Mouse (Mus musculus) CH12.LX (cell line): Measurements from ENCODE around the gene Tubd1. TPM values are rescaled to one million over a fixed set of nuclear protein-coding genes. Genes with fewer than 3 reads are reported as not detected.

Experiments
- DNase-seq: peaks from one replicate; pipeline ENCODE4 v3.0.0-alpha.2; 2013; ENCODE audit errors: extremely low read depth
- H3K27ac ChIP-seq: 2 replicates; pipeline ENCODE4 v1.5.1; 2012; ENCODE audit warnings: low read depth, mild to moderate bottlenecking, control low read depth, moderate library complexity; ENCODE audit not compliant: insufficient read depth
- H3K27me3 ChIP-seq: replicated peaks from 2 replicates; pipeline ENCODE3; 2012; ENCODE audit warnings: inconsistent platforms
- H3K36me3 ChIP-seq, 2 experiments: replicated peaks in 1 of 2; 2 replicates each; pipeline versions ENCODE3 to v1.6.1; 2012; ENCODE audit warnings: inconsistent platforms in 1 of 2, low read length in 1 of 2, mild to moderate bottlenecking in 1 of 2, mixed read lengths in 1 of 2, moderate library complexity in 1 of 2; ENCODE audit not compliant: control insufficient read depth in 1 of 2, insufficient read depth in 1 of 2
- H3K4me1 ChIP-seq, 2 experiments: 2 replicates each; pipeline ENCODE4 v1.6.1; 2012; ENCODE audit warnings: inconsistent platforms in 1 of 2, moderate library complexity in 1 of 2; ENCODE audit not compliant: insufficient read depth in 2 of 2, control insufficient read depth in 1 of 2
- H3K4me2 ChIP-seq: 2 replicates; pipeline ENCODE4 v1.6.1; 2012; ENCODE audit warnings: low read depth, mild to moderate bottlenecking, control low read depth; ENCODE audit not compliant: poor library complexity, insufficient read depth, severe bottlenecking
- H3K4me3 ChIP-seq, 3 experiments: fragments of 150-350 bp in 1 of 3; sonication (generic) in 1 of 3; replicated peaks in 1 of 3; 2 replicates each; pipeline versions ENCODE3 to v1.5.1; 2011 to 2012; ENCODE audit warnings: low read depth in 2 of 3, low read length in 2 of 3, mild to moderate bottlenecking in 2 of 3, moderate library complexity in 2 of 3, control low read depth in 1 of 3, improper control_type of control experiment in 1 of 3, inconsistent platforms in 1 of 3, mixed read lengths in 1 of 3; ENCODE audit not compliant: poor library complexity in 1 of 3
- H3K79me2 ChIP-seq: replicated peaks from 2 replicates; pipeline ENCODE4 v1.6.1; 2012; ENCODE audit warnings: mild to moderate bottlenecking, moderate library complexity; ENCODE audit not compliant: control insufficient read depth, poor library complexity, insufficient read depth, severe bottlenecking; ENCODE audit errors: extremely low read depth
- H3K9ac ChIP-seq: 2 replicates; pipeline ENCODE4 v1.6.1; 2012; ENCODE audit warnings: low read depth, mild to moderate bottlenecking, control low read depth, moderate library complexity; ENCODE audit not compliant: insufficient read depth
- H3K9me3 ChIP-seq: replicated peaks from 2 replicates; pipeline ENCODE3; 2012; ENCODE audit warnings: low read length, inconsistent platforms, mixed read lengths
- BHLHE40 ChIP-seq: IDR thresholded peaks from 2 replicates; pipeline ENCODE4 v1.6.1; 2011; ENCODE audit warnings: mild to moderate bottlenecking, low read depth, low read length, improper control_type of control experiment
- E2F4 ChIP-seq: IDR thresholded peaks from 2 replicates; pipeline ENCODE4 v1.6.1; 2011; ENCODE audit warnings: low read depth, low read length, improper control_type of control experiment; ENCODE audit not compliant: insufficient replicate concordance
- ELF1 ChIP-seq: IDR thresholded peaks from 2 replicates; pipeline ENCODE4 v1.6.1; 2014; ENCODE audit warnings: low read depth, mild to moderate bottlenecking, inconsistent platforms, low read length, improper control_type of control experiment
- HCFC1 ChIP-seq: IDR thresholded peaks from 2 replicates; pipeline ENCODE4 v1.6.1; 2012; ENCODE audit warnings: low read depth, mild to moderate bottlenecking, inconsistent platforms, low read length, improper control_type of control experiment
- IRF4 ChIP-seq: IDR thresholded peaks from 2 replicates; pipeline ENCODE4 v1.6.1; 2014; ENCODE audit warnings: low read depth, mild to moderate bottlenecking, inconsistent platforms, low read length, improper control_type of control experiment
- JUND ChIP-seq: conservative IDR thresholded peaks from 2 replicates; pipeline ENCODE4 v1.6.1; 2011; ENCODE audit warnings: low read depth, low read length, improper control_type of control experiment
- MAX ChIP-seq: IDR thresholded peaks from 2 replicates; pipeline ENCODE4 v1.6.1; 2011; ENCODE audit warnings: low read length, improper control_type of control experiment
- MAZ ChIP-seq: IDR thresholded peaks from 2 replicates; pipeline ENCODE4 v1.6.1; 2012; ENCODE audit warnings: low read depth, mild to moderate bottlenecking, inconsistent platforms, low read length, improper control_type of control experiment, moderate library complexity
- MEF2A ChIP-seq: IDR thresholded peaks from 2 replicates; pipeline ENCODE4 v1.6.1; 2014; ENCODE audit warnings: low read depth, mild to moderate bottlenecking, inconsistent platforms, low read length, improper control_type of control experiment, borderline replicate concordance
- MYC ChIP-seq: IDR thresholded peaks from 2 replicates; pipeline ENCODE4 v1.6.1; 2011; ENCODE audit warnings: low read depth, mild to moderate bottlenecking, improper control_type of control experiment, low read length
- NRF1 ChIP-seq: IDR thresholded peaks from 2 replicates; pipeline ENCODE4 v1.6.1; 2014; ENCODE audit warnings: low read depth, mild to moderate bottlenecking, inconsistent platforms, low read length, improper control_type of control experiment, moderate library complexity
- POLR2AphosphoS2 ChIP-seq: IDR thresholded peaks from 2 replicates; pipeline ENCODE4 v1.6.1; 2011; ENCODE audit warnings: low read depth, low read length, improper control_type of control experiment
- RCOR1 ChIP-seq: conservative IDR thresholded peaks from 2 replicates; pipeline ENCODE4 v1.6.1; 2012; ENCODE audit warnings: low read depth, mild to moderate bottlenecking, inconsistent platforms, low read length, improper control_type of control experiment
- TBP ChIP-seq: conservative IDR thresholded peaks from 2 replicates; pipeline ENCODE4 v1.6.1; 2011; ENCODE audit warnings: low read depth, low read length, improper control_type of control experiment
- UBTF ChIP-seq: IDR thresholded peaks from 2 replicates; pipeline ENCODE4 v1.6.1; 2012; ENCODE audit warnings: low read depth, mild to moderate bottlenecking, inconsistent platforms, low read length, improper control_type of control experiment, moderate library complexity
- USF1 ChIP-seq: IDR thresholded peaks from 2 replicates; pipeline ENCODE4 v1.6.1; 2014; ENCODE audit warnings: low read depth, mild to moderate bottlenecking, inconsistent platforms, low read length, improper control_type of control experiment
- USF2 ChIP-seq: conservative IDR thresholded peaks from 2 replicates; pipeline ENCODE4 v1.6.1; 2011; ENCODE audit warnings: low read depth, low read length, improper control_type of control experiment
- ZC3H11A ChIP-seq: IDR thresholded peaks from 2 replicates; pipeline ENCODE4 v1.6.1; 2012; ENCODE audit warnings: low read depth, mild to moderate bottlenecking, inconsistent platforms, low read length, improper control_type of control experiment
- ZNF384 ChIP-seq: IDR thresholded peaks from 2 replicates; pipeline ENCODE4 v1.6.1; 2012; ENCODE audit warnings: low read depth, low read length, improper control_type of control experiment, inconsistent platforms
- dilution Hi-C: fragments of 300-500 bp; cut with MboI; formaldehyde crosslinking; loops from 2 replicates; pipeline ENCODE4 v1.14.3; 2020; ENCODE audit warnings: low sequenced_read_pairs; ENCODE audit not compliant: extremely low pct_unique_long_range_greater_than_20kb, extremely low pct_ligation_motif_present
- in situ Hi-C: fragments of 300-500 bp; cut with MboI; formaldehyde crosslinking; loops from 3 replicates; pipeline ENCODE4 v1.14.3; 2019; ENCODE audit warnings: low sequenced_read_pairs, low pct_ligation_motif_present, low pct_unique_long_range_greater_than_20kb, mixed read lengths
- polyA plus RNA-seq: library from polyadenylated mRNA; unstranded; fragments of >175 nt; gene quantifications from 2 replicates; pipeline ENCODE4 v1.2.1, GENCODE M21; 2012; ENCODE audit warnings: low read depth; ENCODE audit not compliant: insufficient read length
- total RNA-seq, 2 experiments: library from RNA; depleted of rRNA; stranded (reverse); fragments of 300-350 nt in 1 of 2; fragments of >200 nt in 1 of 2; gene quantifications; 2 replicates each; pipeline ENCODE4 v1.2.3; 2012 to 2014

The Tubd1 gene
- total and polyA plus RNA-seq, 3 experiments: 9.7 to 12.6 (median 11.9) TPM

GRCm38 (mm10) chr11:86588583-86589298 is 44.0 kb downstream of the Tubd1 start:
- Histone ChIP-seq H3K27me3 (no peaks in the 10 kb centered on the region), H3K36me3 (peaks cover 5 to 14% of the 10 kb centered on the region in 2 experiments), H3K9ac (no peak overlapping the region), H3K27ac (no peak overlapping the region), H3K4me3 (no peak overlapping the region)
- no peak for DNase-seq
- TF ChIP-seq ZNF384 (peak; percentile 53; the same call in 1 of the 2 replicates), TBP (0 out of 2 replicates have a peak, but pooled peaks have one; percentile 29), ZC3H11A (no peak)
- TF ChIP-seq, all 38 proteins: peak for 2
- H3K9me3 ChIP-seq: no peaks in the 10 kb centered on the region
- no peak overlapping the region for H3K4me2 ChIP-seq
- H3K4me1 ChIP-seq: peaks cover 22 to 59% of the 10 kb centered on the region in 2 experiments
- peaks cover 30% of the 10 kb centered on the region for H3K79me2 ChIP-seq
- in situ Hi-C loops: no loop called here
- dilution Hi-C loops: loop anchor here (5.0 kb wide), 1 partner anchor 34 kb away; no protein-coding TSS in a partner anchor

- H3K36me3 ChIP-seq: peaks cover 2 to 8% of the 10 kb centered on the region in 2 experiments
- H3K79me2 ChIP-seq: peaks cover 20% of the 10 kb centered on the region
- H3K27ac ChIP-seq: no peak overlapping the region
- no peaks in the 10 kb centered on the region for H3K9me3 ChIP-seq
- H3K9ac ChIP-seq: no peak overlapping the region
- dilution Hi-C loops: no loop called here
- TF ChIP-seq MAX (no peak), ZNF384 (peak; percentile 66; the same call in 1 of the 2 replicates), MEF2A (no peak), E2F4 (no peak), USF1 (no peak), TBP (no peak), RCOR1 (no peak), IRF4 (no peak)
- TF ChIP-seq, all 38 proteins: peak for 1
- H3K4me2 ChIP-seq: no peak overlapping the region
- no peaks in the 10 kb centered on the region for H3K27me3 ChIP-seq
- H3K4me3 ChIP-seq: no peak overlapping the region
- H3K4me1 ChIP-seq: peaks cover 30 to 72% of the 10 kb centered on the region in 2 experiments
- DNase-seq: no peak
- in situ Hi-C loops: no loop called here
Measured at GRCm38 (mm10) chr11:86590066-86590465, 45.3 kb downstream of the Tubd1 start.

GRCm38 (mm10) chr11:86590579-86590978 is 45.8 kb downstream of the Tubd1 start:
- peaks cover 32 to 77% of the 10 kb centered on the region in 2 experiments for H3K4me1 ChIP-seq
- H3K4me3 ChIP-seq: no peak overlapping the region
- no peak overlapping the region for H3K4me2 ChIP-seq
- H3K9me3 ChIP-seq: no peaks in the 10 kb centered on the region
- in situ Hi-C loops: no loop called here
- no peaks in the 10 kb centered on the region for H3K27me3 ChIP-seq
- dilution Hi-C loops: no loop called here
- H3K27ac ChIP-seq: peak overlapping the region; percentile 61; the same call in 1 of the 2 replicates
- H3K9ac ChIP-seq: no peak overlapping the region
- peaks cover 2 to 4% of the 10 kb centered on the region in 2 experiments for H3K36me3 ChIP-seq
- DNase-seq: no peak
- TF ChIP-seq ZC3H11A (no peak), UBTF (no peak), JUND (no peak), TBP (no peak), MAZ (no peak), POLR2AphosphoS2 (no peak), BHLHE40 (no peak), NRF1 (no peak), ELF1 (no peak), USF2 (no peak), USF1 (no peak), HCFC1 (no peak), MEF2A (no peak), MYC (no peak)
- TF ChIP-seq, all 38 proteins: peak for 0
- H3K79me2 ChIP-seq: peaks cover 17% of the 10 kb centered on the region
